Mouse (Mus musculus) bone marrow, adult 2 months (tissue): ENCODE results near the gene Jak2.

Experiments
- CTCF ChIP-seq: fragments of 200-500 bp; IDR thresholded peaks from 2 replicates; pipeline ENCODE4 v1.5.1; 2011; ENCODE audit warnings: low read length, control low read depth; ENCODE audit not compliant: control insufficient read depth, insufficient read depth
- POLR2A ChIP-seq: fragments of 200-500 bp; IDR thresholded peaks from 2 replicates; pipeline ENCODE4 v1.6.1; 2011; ENCODE audit warnings: low read depth, mild to moderate bottlenecking, control low read depth, low read length, borderline replicate concordance; ENCODE audit not compliant: control insufficient read depth

DNA sequence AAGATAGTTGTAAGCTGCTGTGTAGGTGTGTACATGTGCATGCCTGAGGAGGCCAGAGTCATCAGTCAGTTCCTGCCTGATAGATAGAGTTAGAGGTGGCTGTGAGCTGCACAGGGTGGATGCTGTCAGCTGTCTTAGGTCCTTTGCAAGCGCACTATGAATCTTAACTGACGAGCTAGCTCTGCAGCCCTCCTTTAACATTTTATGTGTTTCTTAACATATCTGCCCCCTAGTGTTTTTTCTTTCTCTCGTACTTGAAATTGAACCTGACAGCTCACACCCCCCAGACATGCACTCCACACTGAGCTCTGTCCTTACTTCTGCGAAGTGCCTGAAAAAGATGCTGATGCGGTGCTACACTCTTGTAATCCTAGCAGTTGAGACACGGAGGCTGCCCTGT lies 18.6 kb downstream of the Jak2 start:
- TF ChIP-seq POLR2A (no peak), CTCF (no peak)
